In genomic region chr1:71304588-71304987, GRCm38 (mm10) we compare ENCODE assay signal across 34 mouse cellular contexts.
"Had no signal": no experiment of that assay in that cellular context is flagged by ENCODE, and none has a peak within 500 bp of the region (broad histone marks: within the 10 kb centered on the region; RNA-seq: fewer than 3 reads in every experiment).

No protein-coding gene starts in this region.

- H3K4me1 ChIP-seq: hindbrain, embryonic 10.5 days; intestine, embryonic 15.5 days; kidney, embryonic 15.5 days had no signal

- H3K9me3 ChIP-seq: heart, embryonic 10.5 days; heart, embryonic 12.5 days; heart, embryonic 13.5 days; heart, embryonic 15.5 days; hindbrain, embryonic 10.5 days; hindbrain, embryonic 12.5 days; hindbrain, embryonic 13.5 days; hindbrain, embryonic 15.5 days; intestine, embryonic 15.5 days; kidney, embryonic 15.5 days had no signal

- H3K9ac ChIP-seq: heart, embryonic 12.5 days; heart, embryonic 13.5 days; heart, embryonic 15.5 days; hindbrain, embryonic 12.5 days; hindbrain, embryonic 13.5 days; hindbrain, embryonic 14.5 days; hindbrain, embryonic 15.5 days; intestine, embryonic 15.5 days; kidney, embryonic 15.5 days had no signal

- H3K4me2 ChIP-seq: heart, embryonic 11.5 days; heart, embryonic 12.5 days; heart, embryonic 13.5 days; heart, embryonic 15.5 days; hindbrain, embryonic 12.5 days; hindbrain, embryonic 13.5 days; hindbrain, embryonic 14.5 days; hindbrain, embryonic 15.5 days; intestine, embryonic 15.5 days; kidney, embryonic 15.5 days had no signal

- H3K4me3 ChIP-seq: heart, embryonic 10.5 days; heart, embryonic 12.5 days; heart, embryonic 13.5 days; heart, embryonic 15.5 days; hindbrain, embryonic 10.5 days; hindbrain, embryonic 12.5 days; hindbrain, embryonic 13.5 days; hindbrain, embryonic 15.5 days; intestine, embryonic 15.5 days; kidney, embryonic 15.5 days; layer of hippocampus, adult 2 months had no signal

- H3K36me3 ChIP-seq: heart, embryonic 10.5 days; heart, embryonic 12.5 days; heart, embryonic 13.5 days; heart, embryonic 15.5 days; hindbrain, embryonic 10.5 days; hindbrain, embryonic 12.5 days; hindbrain, embryonic 13.5 days; hindbrain, embryonic 15.5 days; intestine, embryonic 15.5 days; kidney, embryonic 15.5 days had no signal

- ATAC-seq: hindbrain, embryonic 16.5 days; hindbrain, postnatal 0 days; inflammation-experienced regulatory T-cells, adult 6 months; intestine, embryonic 15.5 days; intestine, embryonic 16.5 days; intestine, postnatal 0 days had no signal

- H3K27me3 ChIP-seq: heart, embryonic 12.5 days; heart, embryonic 13.5 days; heart, embryonic 15.5 days; hindbrain, embryonic 12.5 days; hindbrain, embryonic 13.5 days; hindbrain, embryonic 15.5 days; intestine, embryonic 15.5 days; kidney, embryonic 15.5 days had no signal

- H3K27ac ChIP-seq: heart, embryonic 10.5 days; heart, embryonic 13.5 days; heart, embryonic 15.5 days; hindbrain, embryonic 10.5 days; hindbrain, embryonic 12.5 days; hindbrain, embryonic 13.5 days; hindbrain, embryonic 14.5 days; hindbrain, embryonic 15.5 days; hindbrain, postnatal 0 days; intestine, embryonic 15.5 days; kidney, embryonic 15.5 days; kidney, postnatal 0 days; layer of hippocampus, adult 2 months had no signal

- DNase-seq: heart, postnatal 10 days; heart, postnatal 14 days; heart, postnatal 36 days; heart, postnatal 4 days; kidney, adult 11 months; kidney, adult 18-20 months; kidney, adult 2 months; kidney, adult 8-10 months; kidney, adult 9 months; kidney, postnatal 10 days; kidney, postnatal 14 days; kidney, postnatal 36 days; kidney, postnatal 4 days; layer of hippocampus, adult 9-11 months; layer of hippocampus, postnatal 36 days had no signal
